Mouse (Mus musculus) gastrocnemius, postnatal 10 days (tissue): Measurements from ENCODE around the gene Wipi1. TPM values are rescaled to one million over a fixed set of nuclear protein-coding genes. Genes with fewer than 3 reads are reported as not detected.

Experiments
- DNase-seq: peaks from one replicate; pipeline ENCODE4 v3.0.0; 2021; ENCODE audit warnings: mixed read lengths
- total RNA-seq, 2 experiments: library from RNA; stranded (reverse); gene quantifications; 2 replicates each; pipeline ENCODE4 v1.2.3; 2021

The Wipi1 gene
- total RNA-seq, 2 experiments from 2014 or later = 64.0 to 72.0 TPM

DNA sequence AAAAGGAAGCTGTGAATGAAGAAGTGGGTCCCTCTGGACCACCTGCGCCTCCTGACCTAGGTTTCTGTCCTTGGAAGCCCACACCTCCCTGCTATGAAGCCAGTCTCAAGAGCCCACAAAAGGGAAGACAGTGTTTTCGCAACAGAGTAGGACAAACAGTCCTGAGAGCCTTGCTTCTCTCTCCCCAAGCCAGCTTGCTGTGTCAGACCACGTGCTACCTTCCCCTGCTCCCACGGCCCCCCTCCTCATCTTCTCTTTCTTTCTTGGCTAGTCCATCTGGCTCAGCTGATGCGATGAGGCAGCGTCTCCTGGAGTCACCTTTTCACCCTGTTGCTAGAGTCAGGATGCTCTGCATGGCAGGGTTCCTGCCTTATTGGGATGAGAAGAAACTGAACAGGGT is 72.5 kb downstream of the Wipi1 start:
- DNase-seq = no peak

DNA sequence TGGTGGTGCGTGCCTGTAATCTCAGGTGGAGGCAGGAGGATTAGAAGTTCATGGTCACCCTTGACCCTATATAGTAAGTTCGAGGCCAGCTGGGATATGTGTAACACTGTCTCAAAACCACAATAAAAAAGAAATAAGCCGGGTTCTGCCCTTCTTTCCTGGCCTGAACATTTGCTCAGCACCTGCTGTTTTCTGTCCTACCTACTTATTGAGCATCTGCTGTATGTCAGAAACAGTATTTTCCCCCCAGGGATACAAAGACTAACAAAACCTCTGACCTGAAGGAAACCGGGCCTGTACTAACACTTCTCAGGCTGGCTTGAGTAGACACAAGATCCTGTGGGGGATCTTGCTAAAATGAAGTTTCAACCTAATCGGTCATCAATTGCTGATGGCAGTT is 74.8 kb downstream of the Wipi1 start:
- DNase-seq = no peak

DNA sequence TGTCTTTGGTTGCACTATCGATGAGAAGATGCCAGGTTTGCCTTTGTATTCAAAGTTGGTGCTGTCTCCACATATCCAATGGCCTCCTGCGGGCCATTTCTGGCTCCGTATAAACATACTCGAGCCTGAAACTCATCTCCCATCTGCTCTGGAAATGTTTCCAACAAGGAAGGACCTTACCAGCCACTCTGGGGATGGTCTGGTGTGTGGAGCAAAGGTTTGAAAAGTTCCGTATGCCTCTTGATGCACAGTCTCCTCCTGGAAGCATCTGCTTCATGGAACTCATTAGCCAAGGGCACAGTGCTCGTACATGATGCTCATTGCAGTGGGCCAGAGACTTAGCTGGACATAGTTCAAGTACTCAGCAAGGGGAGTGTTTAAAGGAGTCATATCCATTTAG is 75.8 kb downstream of the Wipi1 start:
- DNase-seq = no peak

DNA sequence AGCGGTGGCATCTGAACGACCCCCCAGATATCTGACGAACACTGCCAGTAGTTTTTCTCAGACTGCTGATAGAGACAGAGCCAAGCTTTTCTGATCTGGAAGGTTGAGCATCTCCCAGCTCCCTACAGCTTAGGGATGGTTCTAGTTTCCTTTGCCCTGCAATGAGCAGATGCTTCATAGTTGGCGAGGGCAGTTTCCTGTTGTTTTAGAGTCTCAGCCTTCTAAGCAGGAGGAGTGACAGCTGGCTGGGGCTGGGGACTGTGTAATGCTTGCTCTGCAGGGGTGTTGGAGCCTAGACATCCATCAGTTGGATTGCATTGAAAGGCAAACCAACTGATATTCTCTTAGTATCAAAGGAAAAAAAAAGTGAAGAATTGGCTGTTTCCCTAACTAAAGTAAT is 81.7 kb downstream of the Wipi1 start:
- DNase-seq = no peak

DNA sequence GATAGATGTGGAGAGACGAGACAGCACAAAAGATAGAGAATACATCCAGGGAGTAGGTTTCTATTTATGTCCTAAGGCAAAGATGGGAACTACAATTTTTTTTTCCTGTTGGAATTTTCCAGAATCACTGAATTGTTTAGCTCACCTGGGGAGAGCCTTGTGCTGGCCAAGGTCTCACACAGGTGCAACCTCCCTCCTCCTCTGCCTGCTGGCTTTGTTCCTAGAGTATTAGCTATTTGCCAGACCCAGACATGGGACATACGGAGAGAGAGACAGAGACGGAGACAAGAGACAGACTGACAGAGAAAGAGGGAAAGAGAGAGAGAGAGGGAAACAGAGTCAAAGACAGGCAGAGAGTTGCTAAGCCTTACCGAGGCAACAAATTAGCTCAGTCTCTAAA is 86.2 kb downstream of the Wipi1 start:
- no peak for DNase-seq

DNA sequence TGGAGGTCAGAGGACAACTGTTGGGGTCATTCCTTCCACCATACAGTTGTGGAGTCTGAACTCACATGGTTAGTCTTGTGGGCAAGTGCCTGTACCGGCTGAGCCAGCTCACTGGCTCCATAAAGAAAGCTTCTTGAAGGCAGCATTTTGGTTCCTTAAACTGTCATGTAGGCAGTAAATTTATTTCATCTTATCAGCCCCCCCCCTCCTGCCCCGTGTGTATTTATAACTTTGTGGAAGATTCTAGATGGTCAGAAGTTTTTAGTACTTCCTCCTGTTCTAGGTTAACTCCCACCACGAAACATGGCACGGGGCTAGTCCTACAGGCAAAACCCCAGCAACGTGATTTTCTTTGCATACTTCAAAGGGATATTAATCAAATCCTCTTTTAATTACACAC is 86.9 kb downstream of the Wipi1 start:
- DNase-seq = no peak

Other genes starting within 250 kb of the Wipi1 start
- gene Gna13, start 249.1 kb downstream of the Wipi1 start, total RNA-seq = 10 to 100 TPM; 39.3 to 42.5 TPM
- gene 9930022D16Rik, start 198.1 kb downstream of the Wipi1 start, total RNA-seq = not detected
- 10 to 100 TPM; 48.8 to 49.5 TPM for gene Amz2, start 186.0 kb downstream of the Wipi1 start, total RNA-seq
- 10 to 100 TPM in 1 of 2 experiments, 1 to 10 TPM in 1; 9.3 to 12.3 TPM for gene Arsg, start 138.6 kb downstream of the Wipi1 start, total RNA-seq
- gene Slc16a6, start 138.4 kb downstream of the Wipi1 start, total RNA-seq = 10 to 100 TPM; 18.6 to 20.8 TPM
- gene Prkar1a, start 37.4 kb upstream of the Wipi1 start, total RNA-seq = 100 to 1,000 TPM; 246 to 270 TPM
- gene Fam20a, start 110.3 kb upstream of the Wipi1 start, total RNA-seq = 1 to 10 TPM; 4.6 to 7.5 TPM
- not detected for gene 1700012B07Rik, start 216.1 kb upstream of the Wipi1 start, total RNA-seq